Mouse (Mus musculus): ENCODE results near the gene Ocrl. TPM values are rescaled to one million over a fixed set of nuclear protein-coding genes. Genes with fewer than 3 reads are reported as not detected.
A peak's percentile ranks its signal among the peaks of the same experiment; 100 is the strongest.

The Ocrl gene
- total RNA-seq (2015; ENCODE audit: low replicate concordance) (14.3 and 20.2 TPM in 2 replicates), total RNA-seq (2017; ENCODE audit: low replicate concordance) (0.76 and 2.1 TPM in 2 replicates)

DNA sequence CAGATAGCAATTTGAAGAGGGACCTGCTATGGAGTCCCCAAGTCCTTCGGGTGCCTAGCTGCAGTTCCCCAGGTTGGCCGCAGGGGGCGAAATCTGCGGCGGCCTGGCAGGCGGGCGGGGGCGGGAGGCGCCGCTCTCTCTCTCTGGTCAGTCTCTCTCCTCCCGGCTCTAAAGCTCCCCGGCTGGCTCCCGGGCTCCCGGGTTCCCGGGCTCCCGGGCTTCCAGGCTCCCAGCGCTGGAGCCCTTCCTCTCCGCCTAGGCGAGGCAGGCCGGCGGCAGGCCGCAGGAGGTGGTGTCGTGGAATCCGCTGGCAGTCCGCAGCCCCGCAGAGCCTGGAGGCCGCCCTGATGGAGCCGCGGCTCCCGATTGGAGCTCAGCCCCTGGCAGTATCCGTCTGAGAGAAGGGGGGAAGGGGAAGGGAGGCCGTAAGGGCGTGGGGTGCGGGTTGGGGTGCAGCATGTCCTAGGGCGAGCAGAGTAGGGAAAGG lies at the start of gene Ocrl:
TSS of gene Ocrl (plus strand) at position 82 of the 487 bp plus-strand sequence.
- peak; percentile 90 for ATAC-seq (replicated peaks; ENCODE audit: low FRiP score, poor library complexity, severe bottlenecking)

DNA sequence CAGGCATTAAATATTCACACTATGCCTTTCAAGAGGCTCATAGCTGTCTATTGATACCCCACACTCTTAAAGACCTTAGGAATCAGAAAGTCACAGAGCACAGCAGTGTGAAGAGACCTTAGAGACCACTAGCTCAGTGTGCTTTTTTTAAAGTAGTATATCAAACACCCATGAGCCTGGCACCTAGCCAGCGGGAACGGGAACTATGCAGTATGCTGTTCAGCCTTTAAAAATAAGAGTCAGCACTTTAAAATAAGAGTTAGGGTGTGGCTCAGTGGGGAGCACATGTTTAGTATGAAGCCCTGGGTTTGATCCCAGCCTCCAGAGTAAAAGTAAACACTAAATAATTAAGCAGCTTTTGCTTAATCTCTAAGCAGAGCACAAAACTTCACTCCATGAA lies 32.1 kb upstream of the Ocrl start:
- no peak for ATAC-seq (replicated peaks; ENCODE audit: low FRiP score, poor library complexity, severe bottlenecking)

DNA sequence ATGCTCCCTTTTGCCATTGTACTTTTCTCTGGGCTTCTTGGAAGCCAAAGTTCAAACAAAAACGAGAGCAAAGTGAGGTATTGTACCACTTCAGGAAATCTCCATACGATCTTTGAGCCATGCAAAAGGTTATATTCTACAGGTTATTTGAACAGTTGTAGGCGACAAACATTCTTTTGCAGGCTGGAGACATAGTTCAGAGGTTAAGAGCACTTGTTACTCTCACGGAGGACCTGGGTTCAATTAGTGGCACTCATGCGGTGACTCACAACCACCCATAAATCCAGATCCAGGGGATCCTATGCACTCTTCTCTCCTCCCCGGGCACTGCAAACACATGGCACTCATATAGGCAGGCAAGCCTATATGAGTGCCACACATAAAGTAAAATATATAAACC lies 29.4 kb upstream of the Ocrl start:
- ATAC-seq (replicated peaks; ENCODE audit: low FRiP score, poor library complexity, severe bottlenecking): no peak

DNA sequence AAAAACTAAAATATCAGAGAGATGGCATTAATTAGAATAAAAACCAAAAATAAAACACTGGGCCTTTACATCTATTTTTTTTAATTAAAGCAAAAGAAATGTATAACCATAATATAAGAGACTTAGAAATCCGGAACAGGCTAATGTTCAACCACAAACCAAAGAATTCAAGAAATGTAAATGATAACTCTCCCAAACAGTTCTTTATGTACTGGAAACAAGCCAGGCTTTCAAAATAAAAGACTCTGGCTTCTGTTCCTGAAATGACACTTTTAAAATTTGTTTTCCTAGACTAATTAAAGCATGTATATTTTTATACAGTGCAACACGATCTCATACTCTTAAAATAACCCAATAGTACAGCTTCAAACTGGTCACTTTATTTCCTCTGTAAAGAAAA lies 24.8 kb upstream of the Ocrl start:
- no peak for ATAC-seq (replicated peaks; ENCODE audit: low FRiP score, poor library complexity, severe bottlenecking)

DNA sequence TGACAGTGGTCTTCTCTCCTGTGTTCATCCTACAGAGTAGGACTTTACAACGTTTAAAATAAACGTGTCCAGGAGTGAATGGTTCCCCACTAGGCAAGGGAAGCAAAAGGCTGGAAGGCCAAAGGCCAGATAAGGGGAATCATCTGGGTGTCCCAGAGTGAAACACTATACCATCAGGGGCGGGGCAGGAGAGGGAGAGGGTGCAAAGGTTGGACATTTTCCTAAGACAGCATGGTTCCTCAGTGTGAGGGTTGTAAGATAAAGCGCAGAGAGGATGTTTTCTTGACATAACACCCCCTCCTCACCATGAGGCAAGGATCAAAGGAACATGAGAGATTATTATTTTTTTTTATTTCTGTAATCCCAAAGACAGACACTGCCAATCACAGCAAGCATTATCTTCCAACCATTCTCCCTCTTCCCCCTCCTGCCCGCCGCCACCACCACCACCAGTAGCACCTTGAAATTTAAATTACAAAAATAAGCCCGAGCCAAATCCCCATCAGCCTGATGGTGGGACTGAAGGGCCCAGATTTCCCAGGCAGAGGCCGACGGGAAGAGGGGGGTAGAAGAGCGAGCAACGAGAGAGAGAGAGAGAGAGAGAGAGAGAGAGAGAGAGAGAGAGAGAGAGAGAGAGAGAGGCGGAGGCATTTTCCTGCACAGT lies 20.8 kb upstream of the Ocrl start:
- ATAC-seq (replicated peaks; ENCODE audit: low FRiP score, poor library complexity, severe bottlenecking): no peak

DNA sequence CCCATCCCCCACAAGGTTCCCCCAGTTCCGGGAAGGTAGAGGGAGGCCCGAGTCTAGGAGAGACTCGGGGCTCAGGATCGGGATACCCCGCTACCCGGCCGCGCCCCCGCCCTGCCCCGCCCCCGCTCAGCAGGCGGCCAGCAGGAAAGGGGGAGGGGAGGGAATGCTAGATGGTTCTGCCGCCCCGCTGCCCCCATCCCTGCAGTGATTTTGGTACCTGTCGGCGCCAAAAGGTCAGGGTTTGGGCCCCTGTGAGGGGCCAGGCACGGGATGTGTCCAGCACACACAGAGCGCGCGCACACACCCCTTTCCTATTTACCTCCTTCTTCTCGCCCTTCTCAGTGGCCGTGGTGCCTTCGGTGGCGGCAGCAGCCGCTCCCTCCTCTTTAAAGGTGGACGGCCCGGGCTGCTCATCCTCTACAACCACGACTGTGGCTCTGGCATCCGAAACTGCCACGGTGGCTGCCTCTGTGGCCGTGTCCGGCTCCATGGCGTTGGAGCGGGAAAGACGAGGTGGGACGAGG lies 20.2 kb upstream of the Ocrl start:
- ATAC-seq (replicated peaks; ENCODE audit: low FRiP score, poor library complexity, severe bottlenecking): no peak

DNA sequence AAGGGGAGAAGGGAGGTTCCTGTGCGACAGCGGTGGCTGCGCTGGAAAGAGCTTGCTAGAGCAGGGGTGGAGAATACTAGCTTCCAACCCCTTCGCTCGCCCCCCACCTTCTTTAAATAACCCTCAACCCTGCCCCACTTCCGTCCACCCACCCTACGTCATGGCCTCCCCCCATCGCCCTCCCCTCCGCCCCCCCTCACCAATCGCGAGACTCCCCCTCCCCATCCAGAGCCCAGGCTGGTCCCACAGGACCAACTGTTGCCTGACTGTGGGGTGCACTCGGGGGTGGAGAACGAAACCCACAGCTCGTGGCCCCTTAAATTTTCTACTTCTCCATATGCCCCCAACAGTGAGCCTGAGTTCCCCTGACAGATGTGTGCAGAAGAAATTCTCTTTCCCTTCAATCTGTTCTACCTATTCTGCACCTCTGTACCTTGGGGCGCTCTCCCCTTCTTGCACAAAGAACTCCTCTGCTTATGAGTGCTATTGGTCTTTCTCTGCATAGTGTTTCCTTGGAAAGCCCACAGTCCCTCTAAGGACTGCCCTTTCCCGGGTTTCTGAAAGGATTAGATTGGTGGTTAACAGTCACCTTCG lies 19.7 kb upstream of the Ocrl start, which contains the start of gene Smarca1:
TSS of gene Smarca1 (minus strand) at position 544 of the 594 bp plus-strand sequence.
- ATAC-seq (replicated peaks; ENCODE audit: low FRiP score, poor library complexity, severe bottlenecking): no peak

DNA sequence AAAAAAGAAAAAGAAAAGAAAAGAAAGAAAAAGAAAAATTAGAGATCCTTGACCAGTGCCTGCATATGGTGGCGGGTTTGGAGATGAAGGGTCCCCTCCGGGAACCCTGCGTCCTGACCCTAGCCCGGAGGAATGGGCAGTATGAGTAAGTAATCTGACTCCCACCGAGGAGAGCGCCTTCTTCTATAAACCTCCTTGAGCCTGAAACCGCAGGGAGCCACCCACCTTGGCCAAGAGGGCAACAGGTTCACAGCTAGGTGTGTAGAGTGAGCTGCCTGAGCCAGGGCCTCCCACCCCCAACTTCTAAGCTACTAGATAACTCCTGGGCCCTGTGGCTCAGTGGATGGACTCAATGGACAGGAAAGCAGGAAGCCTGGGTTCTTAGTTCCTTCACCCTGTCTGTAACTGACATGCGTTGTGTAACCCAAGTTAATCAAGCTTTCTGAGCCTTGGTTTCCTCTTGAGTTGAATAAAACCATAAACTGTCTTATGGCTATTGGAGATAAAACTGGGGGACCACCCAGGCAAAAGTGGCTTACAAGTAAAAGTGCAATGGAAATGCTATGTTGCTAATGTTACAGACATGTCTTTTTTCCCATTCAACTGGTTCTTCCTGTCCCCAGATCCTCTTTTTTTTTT lies 836 bp downstream of the Ocrl start:
- no peak for ATAC-seq (replicated peaks; ENCODE audit: low FRiP score, poor library complexity, severe bottlenecking)

DNA sequence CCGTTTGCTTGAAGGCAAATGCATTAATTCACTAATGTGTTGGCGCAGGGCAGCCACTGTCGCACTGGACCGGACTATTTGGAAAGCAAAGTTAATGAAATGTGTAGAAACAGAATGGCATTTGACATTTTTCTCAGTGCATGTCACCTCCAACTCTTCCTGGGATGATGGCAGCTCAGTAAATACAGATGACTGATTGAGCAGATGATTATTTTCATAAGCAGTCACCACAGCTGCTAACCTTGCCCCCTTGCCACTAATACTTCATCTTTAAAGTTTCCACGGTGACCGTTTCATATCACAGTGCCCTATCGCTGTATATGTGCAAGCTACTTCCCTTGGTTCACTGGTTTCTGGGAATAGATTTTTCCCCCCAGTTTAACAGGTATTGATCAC lies 1.4 kb downstream of the Ocrl start:
- ATAC-seq (replicated peaks; ENCODE audit: low FRiP score, poor library complexity, severe bottlenecking): no peak

DNA sequence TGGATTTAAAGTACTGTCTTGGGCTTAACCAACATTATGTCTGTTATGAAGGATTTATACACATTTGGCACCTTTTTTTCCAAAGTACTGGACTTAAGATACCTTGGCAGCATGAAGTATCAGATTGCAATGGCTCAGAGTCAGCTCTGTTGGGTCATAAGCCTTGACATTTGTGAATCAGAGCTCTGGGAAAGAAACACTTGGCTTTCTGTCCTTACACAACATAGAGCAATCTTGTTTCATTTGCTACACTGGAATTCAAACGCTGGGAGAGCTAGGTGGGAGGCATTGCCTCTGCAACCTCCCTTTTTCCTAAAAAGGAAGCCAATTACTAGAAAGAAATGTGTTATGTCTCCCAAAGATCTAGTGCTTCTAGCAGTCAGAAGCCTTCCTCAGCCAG lies 4.6 kb downstream of the Ocrl start:
- ATAC-seq (replicated peaks; ENCODE audit: low FRiP score, poor library complexity, severe bottlenecking): no peak

DNA sequence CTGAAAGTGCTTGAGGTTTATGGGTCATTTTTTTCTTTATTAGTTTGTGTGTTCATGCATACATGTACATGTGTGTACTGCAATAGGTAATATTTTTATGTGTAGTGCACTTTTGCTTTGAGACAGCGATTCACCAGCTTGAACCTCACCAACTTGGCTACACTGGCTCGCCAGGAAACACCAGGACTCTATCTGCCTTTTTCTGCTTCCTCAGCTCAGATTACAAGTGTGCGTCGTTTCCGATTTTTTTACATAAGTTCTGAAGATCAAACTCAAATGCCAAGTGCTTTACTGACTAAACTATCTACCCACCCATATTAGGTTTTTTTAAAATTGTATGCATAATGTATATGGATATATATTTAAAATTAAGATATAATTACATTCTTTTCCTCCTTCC lies 8.4 kb downstream of the Ocrl start:
- ATAC-seq (replicated peaks; ENCODE audit: low FRiP score, poor library complexity, severe bottlenecking): no peak

DNA sequence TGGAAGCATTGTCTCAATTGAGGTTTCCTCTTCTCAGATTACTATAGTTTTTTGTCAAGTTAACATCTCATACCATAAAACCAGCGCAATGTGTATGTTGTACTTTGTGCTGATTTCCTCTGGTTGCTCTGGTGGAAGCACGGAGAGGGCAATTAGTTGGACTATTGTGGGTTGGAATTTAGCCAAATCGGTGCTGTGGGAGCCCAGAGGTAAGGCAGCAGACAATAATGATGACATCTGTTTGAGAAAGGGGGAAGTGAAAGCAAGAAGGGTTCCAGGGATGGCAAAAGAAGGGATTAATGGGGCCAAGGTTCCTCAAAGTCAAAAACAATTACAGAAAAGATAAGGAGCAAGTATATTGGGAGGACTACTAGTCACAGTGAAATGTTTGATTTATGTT lies 15.8 kb downstream of the Ocrl start:
- no peak for ATAC-seq (replicated peaks; ENCODE audit: low FRiP score, poor library complexity, severe bottlenecking)

DNA sequence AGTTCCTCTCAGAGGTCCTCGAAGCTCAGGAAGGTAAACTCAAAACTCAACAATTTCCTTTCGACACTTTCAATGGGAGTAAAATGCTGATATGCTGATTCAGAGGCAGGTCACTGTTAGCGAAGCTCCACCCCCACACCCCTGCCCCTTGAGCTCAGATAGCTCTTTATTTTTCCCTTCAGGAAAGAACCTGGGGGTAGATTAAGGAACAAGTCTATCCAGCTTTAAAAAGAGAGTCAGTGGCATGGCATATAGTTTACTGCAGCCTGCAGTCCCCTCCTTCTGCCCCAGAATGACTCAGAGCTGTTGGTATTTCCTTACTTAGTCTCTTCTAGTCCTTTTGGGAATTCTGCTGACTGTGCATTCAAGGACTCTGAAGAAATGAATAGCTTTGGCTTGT lies 18.3 kb downstream of the Ocrl start:
- no peak for ATAC-seq (replicated peaks; ENCODE audit: low FRiP score, poor library complexity, severe bottlenecking)

DNA sequence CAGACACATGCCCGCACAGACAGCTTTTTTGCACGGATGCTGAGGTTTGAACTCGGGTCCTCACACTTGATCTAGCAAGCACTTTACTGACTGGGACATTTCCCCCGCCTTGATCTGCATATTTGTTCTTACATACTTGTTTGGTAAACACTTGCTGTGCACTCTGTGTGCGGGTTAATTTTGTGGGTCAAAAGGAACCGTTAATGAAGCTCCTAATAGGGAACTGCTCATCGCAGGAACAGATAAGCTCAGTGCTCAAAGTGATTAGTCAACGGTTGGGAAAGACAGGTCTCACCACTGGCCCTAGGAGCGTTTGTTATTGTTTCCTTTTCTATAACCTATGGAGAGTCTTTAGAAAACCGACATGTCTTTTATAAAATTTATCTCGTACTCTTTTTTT lies 22.2 kb downstream of the Ocrl start:
- ATAC-seq (replicated peaks; ENCODE audit: low FRiP score, poor library complexity, severe bottlenecking): no peak

DNA sequence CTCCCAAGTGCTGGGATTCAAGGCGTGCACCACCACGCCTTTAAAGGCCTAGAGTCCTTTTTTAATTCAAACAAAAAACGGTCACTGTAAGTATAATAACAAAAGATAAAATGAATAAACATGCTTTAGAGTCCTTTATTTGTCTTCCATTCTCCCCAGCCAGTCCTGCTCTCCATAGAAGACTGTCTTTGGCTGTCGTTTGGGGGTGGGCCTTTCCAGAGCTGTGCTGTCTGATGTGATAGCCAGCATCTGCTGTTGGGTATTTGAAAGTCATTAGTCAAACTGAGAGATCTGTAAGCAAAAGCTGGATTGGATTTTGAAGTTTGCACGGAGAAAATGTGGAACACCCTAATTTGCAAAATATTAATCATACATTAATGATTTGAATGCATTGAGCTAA lies 24.7 kb downstream of the Ocrl start:
- ATAC-seq (replicated peaks; ENCODE audit: low FRiP score, poor library complexity, severe bottlenecking): no peak

DNA sequence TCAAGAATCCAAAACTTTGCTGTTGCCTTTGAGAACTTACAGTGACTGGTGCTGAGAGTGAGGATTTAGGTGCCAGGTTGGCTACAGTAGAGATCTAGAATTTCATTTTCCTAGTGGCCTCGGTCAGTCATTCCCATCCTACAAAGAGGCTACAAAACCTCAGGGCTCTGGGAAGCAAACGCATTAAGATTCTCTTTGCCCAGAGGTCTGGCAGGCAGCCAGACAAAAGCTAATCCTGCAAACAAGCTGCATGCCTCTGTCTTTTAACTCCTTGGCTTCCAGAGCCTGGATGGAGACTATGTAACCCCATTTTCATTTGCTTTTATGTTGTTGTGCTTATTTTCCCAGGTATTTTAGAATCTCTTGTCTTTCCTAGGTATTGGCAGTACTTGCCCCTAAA lies 25.6 kb downstream of the Ocrl start:
- no peak for ATAC-seq (replicated peaks; ENCODE audit: low FRiP score, poor library complexity, severe bottlenecking)

DNA sequence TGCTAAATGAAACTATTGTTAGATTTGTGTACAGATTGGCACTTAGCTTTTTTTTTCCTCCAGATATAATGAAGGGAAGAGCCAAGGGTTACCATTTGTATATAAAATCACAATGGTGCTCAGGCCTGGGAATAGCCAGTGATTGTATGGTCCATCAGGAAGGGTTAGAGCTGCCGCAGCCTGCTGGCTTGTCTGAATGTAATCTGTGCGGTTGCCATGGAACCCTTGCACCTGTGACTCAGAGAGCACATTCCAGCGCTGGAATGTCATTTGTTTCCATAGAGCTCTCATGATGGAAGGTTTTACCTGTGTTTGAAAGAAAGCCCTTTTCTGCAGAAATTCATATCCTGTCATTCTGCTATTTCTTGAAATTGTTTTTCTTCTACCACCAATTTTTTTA lies 37.5 kb downstream of the Ocrl start:
- no peak for ATAC-seq (replicated peaks; ENCODE audit: low FRiP score, poor library complexity, severe bottlenecking)

DNA sequence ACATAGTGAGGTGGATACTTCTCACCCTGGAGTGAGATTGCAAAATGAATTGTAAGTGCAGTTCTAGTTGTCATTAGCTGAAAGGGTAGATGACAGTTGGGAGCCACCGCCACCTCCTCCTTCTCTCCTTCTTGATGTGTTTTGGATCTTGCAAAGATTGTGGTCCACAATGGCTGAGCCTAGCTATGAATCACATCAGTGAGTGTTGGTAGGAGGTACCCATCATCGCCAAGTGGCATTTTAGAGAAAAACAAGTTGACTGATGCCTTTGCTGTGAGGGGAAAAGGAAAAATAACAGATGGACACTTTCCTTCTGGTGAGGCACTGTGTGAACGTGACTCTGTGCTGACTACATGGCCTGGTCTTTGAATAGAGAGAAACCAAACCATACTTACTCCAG lies 50.4 kb downstream of the Ocrl start:
- no peak for ATAC-seq (replicated peaks; ENCODE audit: low FRiP score, poor library complexity, severe bottlenecking)

DNA sequence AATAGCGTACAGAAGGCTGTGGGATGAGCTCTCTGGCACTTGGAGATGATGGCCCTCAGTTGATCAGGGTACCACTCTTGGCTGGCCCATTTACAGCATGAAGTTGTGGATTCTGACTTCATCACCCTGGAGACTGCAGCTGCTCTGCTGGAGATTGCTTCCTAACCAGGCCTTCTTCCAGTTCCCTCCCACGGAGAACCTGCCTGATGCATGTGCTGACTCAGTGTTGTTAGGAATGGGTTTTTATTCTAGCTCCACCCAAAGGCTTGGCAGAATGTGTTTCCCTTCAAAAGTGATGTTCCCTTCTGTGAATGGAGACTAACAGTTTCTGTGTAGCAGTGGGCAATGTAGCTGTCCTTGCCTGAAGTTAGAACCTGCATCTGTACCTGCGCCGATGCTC lies 58.2 kb downstream of the Ocrl start:
- ATAC-seq (replicated peaks; ENCODE audit: low FRiP score, poor library complexity, severe bottlenecking): no peak

DNA sequence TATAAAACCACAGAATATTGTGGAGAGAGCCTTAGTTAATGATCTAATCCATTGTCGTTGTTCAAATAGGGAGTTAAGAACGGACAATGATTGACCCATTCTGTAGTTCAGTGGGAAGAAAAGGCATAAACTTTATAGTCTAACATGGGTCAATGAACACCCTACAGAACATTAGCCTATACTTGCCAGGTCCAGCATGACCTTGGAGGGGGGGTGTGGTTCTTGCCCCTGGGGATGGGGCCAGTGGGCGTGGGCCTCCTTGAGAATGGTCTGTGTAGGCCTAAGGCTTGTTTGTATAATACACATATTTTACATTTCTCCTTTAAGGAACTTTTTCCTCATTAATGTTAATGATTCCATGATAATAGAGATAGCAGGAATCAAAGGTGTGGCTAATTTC lies 58.7 kb downstream of the Ocrl start:
- no peak for ATAC-seq (replicated peaks; ENCODE audit: low FRiP score, poor library complexity, severe bottlenecking)

All from erythroid progenitor cell, adult 5-6 weeks (primary cell).